Mouse (Mus musculus) heart, postnatal 0 days (tissue): ENCODE measurements at regions not wholly inside any gene's neighbourhood (a gene's known extent, or its start where the extent isn't known, plus 50 kb on each side); places are given as distances from the start of the nearest gene placed in this dataset.
"Not testable (repeated sequence)": the region's sequence is repeated elsewhere in the genome, so short reads cannot be mapped to it uniquely, and the experiment has no call there.

Experiments used
- ATAC-seq: fragments of 200-750 bp; cut with Nextera tagmentation; 2 replicates; pipeline ENCODE4 v1.8.0; 2017; ENCODE audit warnings: low read depth, moderate number of reproducible peaks, moderate library complexity; ENCODE audit not compliant: insufficient read depth
- DNase-seq: peaks from one replicate; pipeline ENCODE4 v3.0.0-alpha.2; 2016; ENCODE audit warnings: low spot score
- H3K27ac ChIP-seq: fragments of 300-500 bp; sonication (generic); 2 replicates; pipeline ENCODE4 v1.5.1; 2014; ENCODE audit warnings: low read depth, mild to moderate bottlenecking
- H3K27me3 ChIP-seq: fragments of 300-500 bp; sonication (generic); 2 replicates; pipeline ENCODE4 v1.6.1; 2014; ENCODE audit warnings: low read length, mixed read lengths; ENCODE audit not compliant: control insufficient read depth, insufficient read depth
- H3K36me3 ChIP-seq: fragments of 300-500 bp; sonication (generic); replicated peaks from 2 replicates; pipeline ENCODE4 v1.6.1; 2014; ENCODE audit warnings: low read length, mixed read lengths; ENCODE audit not compliant: control insufficient read depth, insufficient read depth
- H3K4me1 ChIP-seq: fragments of 300-500 bp; sonication (generic); 2 replicates; pipeline ENCODE4 v1.6.1; 2014; ENCODE audit warnings: antibody characterized with exemption; ENCODE audit not compliant: control insufficient read depth, insufficient read depth
- H3K4me2 ChIP-seq: fragments of 300-500 bp; sonication (generic); 2 replicates; pipeline ENCODE4 v1.6.1; 2014; ENCODE audit warnings: low read depth, mild to moderate bottlenecking, low read length, moderate library complexity
- H3K4me3 ChIP-seq: fragments of 300-500 bp; sonication (generic); 2 replicates; pipeline ENCODE4 v1.5.1; 2014; ENCODE audit warnings: low read depth, low read length
- H3K9ac ChIP-seq: fragments of 300-500 bp; sonication (generic); replicated peaks from 2 replicates; pipeline ENCODE4 v1.6.1; 2014; ENCODE audit warnings: low read depth, low read length, mixed read lengths
- H3K9me3 ChIP-seq: fragments of 300-500 bp; sonication (generic); replicated peaks from 2 replicates; pipeline ENCODE4 v1.6.1; 2016; ENCODE audit warnings: low read length; ENCODE audit not compliant: control insufficient read depth
- CTCF ChIP-seq: IDR thresholded peaks from 2 replicates; pipeline ENCODE4 v1.5.1; 2016; ENCODE audit warnings: antibody characterized with exemption, control low read depth, low read depth
- EP300 ChIP-seq: IDR thresholded peaks from 2 replicates; pipeline ENCODE4 v1.6.1; 2016; ENCODE audit warnings: antibody characterized with exemption, low read depth
- WGBS: fragments of 180-500 bp; shearing (Covaris S2); extraction: QIAGEN DNeasy Blood & Tissue Kit; methylation state at CpG from one replicate; pipeline ENCODE4 v1.1.7; 2014; 5-methylcytosine and 5-hydroxymethylcytosine counted together

GRCm38 (mm10) chr3:6858982-6859865 lies 239.0 kb upstream of the 1700008P02Rik start:
- no peak overlapping the region for H3K4me3 ChIP-seq
- H3K36me3 ChIP-seq = no peaks in the 10 kb centered on the region
- WGBS = 51% methylated on average over 4 of the region's 4 CpGs
- no peaks in the 10 kb centered on the region for H3K27me3 ChIP-seq
- no peaks in the 10 kb centered on the region for H3K4me1 ChIP-seq
- H3K9me3 ChIP-seq = no peaks in the 10 kb centered on the region
- ATAC-seq (no peak), DNase-seq (no peak)
- no peak overlapping the region for H3K4me2 ChIP-seq
- TF ChIP-seq CTCF (no peak), EP300 (no peak)
- no peak overlapping the region for H3K9ac ChIP-seq
- H3K27ac ChIP-seq = no peak overlapping the region

- H3K4me2 ChIP-seq = no peak overlapping the region
- TF ChIP-seq CTCF (no peak), EP300 (no peak)
- H3K27ac ChIP-seq = no peak overlapping the region
- no peak overlapping the region for H3K9ac ChIP-seq
- 60% methylated on average over 7 of the region's 7 CpGs for WGBS
- no peak overlapping the region for H3K4me3 ChIP-seq
- ATAC-seq = no peak
- no peaks in the 10 kb centered on the region for H3K27me3 ChIP-seq
- DNase-seq = no peak
- no peaks in the 10 kb centered on the region for H3K4me1 ChIP-seq
- H3K9me3 ChIP-seq = no peaks in the 10 kb centered on the region
- no peaks in the 10 kb centered on the region for H3K36me3 ChIP-seq
Observed at GRCm38 (mm10) chr3:6819332-6819731, 199.1 kb upstream of the 1700008P02Rik start.

GRCm38 (mm10) chr3:6812346-6812745 lies 192.1 kb upstream of the 1700008P02Rik start:
- no peaks in the 10 kb centered on the region for H3K36me3 ChIP-seq
- H3K9me3 ChIP-seq = no peaks in the 10 kb centered on the region
- H3K4me1 ChIP-seq = no peaks in the 10 kb centered on the region
- DNase-seq (no peak), ATAC-seq (no peak)
- H3K9ac ChIP-seq = no peak overlapping the region
- no peaks in the 10 kb centered on the region for H3K27me3 ChIP-seq
- H3K27ac ChIP-seq = no peak overlapping the region
- no peak for TF ChIP-seq CTCF
- no peak for TF ChIP-seq EP300
- no peak overlapping the region for H3K4me2 ChIP-seq
- 46% methylated on average over 2 of the region's 2 CpGs for WGBS
- H3K4me3 ChIP-seq = no peak overlapping the region

- Histone ChIP-seq H3K4me2 (no peak overlapping the region), H3K27me3 (no peaks in the 10 kb centered on the region), H3K4me3 (no peak overlapping the region), H3K36me3 (no peaks in the 10 kb centered on the region), H3K9me3 (no peaks in the 10 kb centered on the region), H3K27ac (no peak overlapping the region), H3K9ac (no peak overlapping the region), H3K4me1 (no peaks in the 10 kb centered on the region)
- no peak for DNase-seq
- no peak for TF ChIP-seq CTCF
- no peak for TF ChIP-seq EP300
- WGBS = 32% methylated on average over 2 of the region's 2 CpGs
- no peak for ATAC-seq
Observed at GRCm38 (mm10) chr3:6809381-6809950, 189.2 kb upstream of the 1700008P02Rik start.

- not testable (repeated sequence) for H3K4me1 ChIP-seq, H3K27ac ChIP-seq, H3K27me3 ChIP-seq, ATAC-seq, H3K9ac ChIP-seq, H3K4me3 ChIP-seq, H3K36me3 ChIP-seq, DNase-seq, H3K4me2 ChIP-seq, H3K9me3 ChIP-seq
- 91% methylated on average over 33 of the region's 37 CpGs for WGBS
Observed at GRCm38 (mm10) chr3:6800092-6800716, 180.0 kb upstream of the 1700008P02Rik start.
